Mouse (Mus musculus) liver, embryonic 13.5 days (tissue): Measurements from ENCODE around the gene Lbx2. TPM values are rescaled to one million over a fixed set of nuclear protein-coding genes. Genes with fewer than 3 reads are reported as not detected.

ENCODE experiments used
- ATAC-seq: fragments of 200-750 bp; cut with Nextera tagmentation; 2 replicates; pipeline ENCODE4 v1.8.0; 2017; ENCODE audit warnings: low read depth, mild to moderate bottlenecking, moderate number of reproducible peaks, moderate library complexity
- DNase-seq: peaks from one replicate; pipeline ENCODE4 v3.0.0; 2022
- H3K27ac ChIP-seq: fragments of 300-500 bp; sonication (generic); 2 replicates; pipeline ENCODE4 v1.5.1; 2015; ENCODE audit warnings: moderate library complexity, mild to moderate bottlenecking, inconsistent platforms
- H3K27me3 ChIP-seq: fragments of 300-500 bp; sonication (generic); 2 replicates; pipeline ENCODE4 v1.6.1; 2015; ENCODE audit warnings: mild to moderate bottlenecking, inconsistent platforms
- H3K36me3 ChIP-seq: fragments of 300-500 bp; sonication (generic); 2 replicates; pipeline ENCODE4 v1.6.1; 2015; ENCODE audit warnings: mild to moderate bottlenecking, inconsistent platforms
- H3K4me1 ChIP-seq: fragments of 300-500 bp; sonication (generic); replicated peaks from 2 replicates; pipeline ENCODE4 v1.6.1; 2015; ENCODE audit warnings: inconsistent platforms
- H3K4me2 ChIP-seq: fragments of 300-500 bp; sonication (generic); 2 replicates; pipeline ENCODE4 v1.6.1; 2015; ENCODE audit warnings: inconsistent platforms, mild to moderate bottlenecking, moderate library complexity
- H3K4me3 ChIP-seq: fragments of 300-500 bp; sonication (generic); replicated peaks from 2 replicates; pipeline ENCODE4 v1.5.1; 2015; ENCODE audit warnings: mild to moderate bottlenecking, inconsistent platforms
- H3K9ac ChIP-seq: fragments of 300-500 bp; sonication (generic); 2 replicates; pipeline ENCODE4 v1.6.1; 2015; ENCODE audit warnings: mild to moderate bottlenecking, inconsistent platforms
- H3K9me3 ChIP-seq: fragments of 300-500 bp; sonication (generic); replicated peaks from 2 replicates; pipeline ENCODE4 v1.6.1; 2016; ENCODE audit warnings: inconsistent platforms
- WGBS: fragments of 180-500 bp; shearing (Covaris S2); methylation state at CpG from one replicate; pipeline ENCODE4 v1.1.7; 2015; ENCODE audit not compliant: insufficient replicate concordance; 5-methylcytosine and 5-hydroxymethylcytosine counted together
- polyA plus RNA-seq: library from polyadenylated mRNA; unstranded; fragments of >200 nt; fragmentation: Nextera tagmentation; extraction: Ambion mirVana; gene quantifications from 2 replicates; pipeline ENCODE4 v1.2.1, GENCODE M21; 2015

Gene Lbx2
- 0.24 and 0.38 TPM in 2 replicates for polyA plus RNA-seq

DNA sequence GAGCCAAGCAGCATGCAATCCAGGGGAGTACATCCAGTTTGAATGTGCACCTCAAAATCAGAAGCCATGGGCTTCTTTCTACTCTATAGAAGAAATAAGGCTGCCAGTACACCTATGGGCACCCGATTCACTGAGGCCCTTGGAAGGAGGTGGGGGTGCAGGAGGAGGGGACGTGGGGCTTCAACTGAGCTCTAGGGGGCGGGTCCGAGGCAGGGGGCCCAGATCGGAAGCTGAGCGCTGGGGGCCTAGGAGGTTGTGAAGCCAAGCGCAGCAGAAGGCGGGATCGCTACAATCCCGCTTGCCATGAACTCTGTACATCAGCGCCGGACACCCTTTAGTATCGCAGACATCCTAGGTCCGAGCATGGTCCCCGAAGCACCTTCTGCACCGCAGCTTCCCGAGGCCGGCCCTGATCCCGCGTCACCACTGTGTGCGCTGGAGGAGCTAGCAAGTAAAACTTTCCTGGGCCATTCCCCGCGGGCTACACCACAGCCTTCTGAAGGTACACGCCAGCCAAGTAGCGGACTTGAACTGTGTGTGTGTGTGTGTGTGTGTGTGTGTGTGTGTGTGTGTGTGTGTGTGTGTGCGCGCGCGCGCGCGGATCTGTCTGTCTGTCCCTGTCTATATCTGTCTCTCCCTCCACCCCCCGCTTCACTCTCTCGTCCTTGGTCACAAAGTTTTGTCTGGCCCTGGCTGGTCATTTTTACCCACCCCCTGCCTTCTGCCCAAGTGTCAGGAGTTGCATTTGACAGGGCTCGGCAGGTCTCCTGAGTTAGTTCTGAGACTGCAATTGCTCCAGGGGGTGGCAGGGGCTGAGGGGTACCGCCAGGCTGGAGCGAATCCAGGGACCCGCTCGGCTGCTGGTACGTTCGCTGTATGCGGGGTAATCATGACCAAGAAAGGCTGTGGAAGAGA, at the start of gene Lbx2:
Lbx2 (plus strand) TSS at position 247 of the 915 bp plus-strand sequence.
- Histone ChIP-seq H3K27me3 (peaks cover 91% of the 10 kb centered on the region), H3K4me1 (peaks cover 15% of the 10 kb centered on the region), H3K9ac (no peak within 1 kb of the TSS), H3K9me3 (no peaks in the 10 kb centered on the region), H3K4me3 (peak within 1 kb of the TSS; percentile 34; the same call in 1 of the 2 replicates), H3K4me2 (peak within 1 kb of the TSS; percentile 51), H3K36me3 (peaks cover 8% of the 10 kb centered on the region), H3K27ac (no peak within 1 kb of the TSS)
- WGBS = 2% methylated on average over 39 of the region's 42 CpGs
- DNase-seq (no peak), ATAC-seq (no peak)

DNA sequence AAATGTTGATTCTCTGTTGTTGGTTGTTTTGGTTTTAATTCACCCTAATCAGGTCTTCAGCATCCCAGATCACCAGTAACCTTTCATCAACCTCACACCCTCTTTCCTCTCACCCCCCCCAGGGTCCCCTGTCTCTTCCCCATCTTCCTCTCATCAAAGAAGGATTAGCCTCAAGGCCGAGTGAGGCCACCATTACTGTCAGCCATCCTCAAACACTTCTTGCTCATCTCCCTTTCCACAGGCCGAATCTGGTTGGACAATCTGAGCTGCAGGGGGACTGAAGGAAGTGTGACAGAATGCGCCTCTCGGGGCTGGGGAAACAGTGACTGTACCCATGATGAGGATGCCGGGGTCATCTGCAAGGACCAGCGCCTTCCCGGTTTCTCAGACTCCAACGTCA, 49.0 kb upstream of the Lbx2 start:
- ATAC-seq = no peak
- H3K4me3 ChIP-seq = no peak overlapping the region
- H3K4me2 ChIP-seq = no peak overlapping the region
- peaks cover under 1% of the 10 kb centered on the region; the same call in 1 of the 2 replicates for H3K36me3 ChIP-seq
- 80% methylated on average over 8 of the region's 8 CpGs for WGBS
- H3K9me3 ChIP-seq = no peaks in the 10 kb centered on the region
- H3K27ac ChIP-seq = no peak overlapping the region
- no peak for DNase-seq
- H3K27me3 ChIP-seq = peaks cover 22% of the 10 kb centered on the region; the same call in 1 of the 2 replicates
- H3K9ac ChIP-seq = no peak overlapping the region
- peaks cover 58% of the 10 kb centered on the region for H3K4me1 ChIP-seq

DNA sequence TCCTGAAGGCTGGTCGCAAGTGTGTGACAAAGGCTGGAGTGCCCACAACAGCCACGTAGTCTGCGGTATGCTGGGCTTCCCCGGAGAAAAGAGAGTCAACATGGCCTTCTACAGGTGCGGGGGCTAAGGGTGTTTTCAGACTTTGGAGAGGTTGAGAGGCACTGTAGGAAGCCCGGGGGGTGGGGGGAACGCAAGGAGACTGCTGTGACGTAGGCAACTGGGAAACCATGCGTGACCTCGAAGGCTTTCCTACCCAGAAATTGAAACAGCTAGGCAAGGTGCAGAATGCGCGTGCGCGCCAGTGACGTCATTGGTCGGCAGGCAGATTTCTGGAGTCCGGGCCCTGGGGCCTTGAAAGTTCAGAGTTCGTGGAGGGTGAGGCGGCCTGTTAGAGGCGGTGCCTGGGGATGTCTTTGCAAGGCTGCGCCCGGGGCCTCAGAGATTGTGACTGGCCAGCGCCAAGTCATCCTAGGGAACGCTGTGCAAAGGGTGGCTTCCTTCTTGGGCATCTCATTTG, 47.6 kb upstream of the Lbx2 start:
- WGBS = 14% methylated on average over 24 of the region's 24 CpGs

DNA sequence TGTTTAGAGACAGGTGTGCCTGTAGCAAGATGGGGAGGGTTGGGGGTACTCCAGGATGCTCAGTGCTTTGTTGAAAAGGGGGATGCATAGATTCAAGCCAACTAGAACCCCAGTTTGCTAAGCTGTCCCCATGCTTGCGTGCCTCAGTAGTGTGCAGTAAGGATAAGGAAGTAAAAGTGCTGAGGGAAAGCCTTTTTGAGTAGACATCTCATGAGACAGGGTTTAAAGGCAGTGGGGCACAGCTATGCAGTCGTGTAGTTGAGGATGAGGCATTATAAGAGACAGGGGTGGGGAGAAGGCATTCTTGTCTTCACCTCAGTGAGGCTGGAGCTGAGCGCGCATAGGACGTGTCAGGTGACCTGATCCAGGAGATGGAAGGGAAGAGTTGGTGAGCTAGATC, 45.6 kb upstream of the Lbx2 start:
- Histone ChIP-seq H3K4me1 (peaks cover 32% of the 10 kb centered on the region), H3K4me3 (no peak overlapping the region), H3K36me3 (no peaks in the 10 kb centered on the region), H3K4me2 (no peak overlapping the region), H3K27ac (peak overlapping the region; percentile 53; the same call in 1 of the 2 replicates), H3K9ac (no peak overlapping the region), H3K27me3 (peaks cover 7% of the 10 kb centered on the region; the same call in 1 of the 2 replicates), H3K9me3 (no peaks in the 10 kb centered on the region)
- ATAC-seq (no peak), DNase-seq (no peak)
- 78% methylated on average over 5 of the region's 5 CpGs for WGBS

More for the DNA sequence above, 47.6 kb upstream of the Lbx2 start:
- Histone ChIP-seq H3K27me3 (peaks cover 21% of the 10 kb centered on the region; the same call in 1 of the 2 replicates), H3K4me2 (peak overlapping the region; percentile 62), H3K27ac (peak overlapping the region; percentile 93), H3K36me3 (no peaks in the 10 kb centered on the region), H3K9me3 (no peaks in the 10 kb centered on the region), H3K9ac (peak overlapping the region; percentile 63), H3K4me1 (peaks cover 50% of the 10 kb centered on the region), H3K4me3 (peak overlapping the region; percentile 35)
- DNase-seq (peak; percentile 90), ATAC-seq (peak; percentile 99)

DNA sequence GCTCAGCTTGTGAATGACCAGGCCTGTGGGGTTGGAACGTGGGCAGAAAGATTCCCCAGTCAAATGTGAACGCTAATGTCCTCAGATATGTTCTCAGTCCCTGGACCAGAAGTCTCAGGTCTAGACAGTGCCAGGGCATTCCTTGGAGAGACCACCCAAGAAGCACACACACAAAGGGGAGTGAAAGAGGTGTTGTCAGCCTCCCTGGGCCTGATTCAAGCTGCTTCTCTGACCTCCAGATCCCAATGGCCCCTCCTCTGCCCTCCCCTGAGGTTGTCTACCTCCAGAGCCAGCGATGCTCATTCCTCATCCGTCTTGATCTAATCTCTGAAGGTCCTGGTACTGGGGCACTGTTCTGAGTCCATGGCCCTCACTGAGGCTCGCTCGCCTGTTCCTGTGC, 42.6 kb upstream of the Lbx2 start:
- Histone ChIP-seq H3K9me3 (no peaks in the 10 kb centered on the region), H3K36me3 (no peaks in the 10 kb centered on the region), H3K27ac (0 out of 2 replicates have a peak overlapping the region, but pooled peaks have one; percentile 21), H3K4me3 (no peak overlapping the region), H3K27me3 (no peaks in the 10 kb centered on the region), H3K4me1 (peaks cover 28% of the 10 kb centered on the region), H3K4me2 (no peak overlapping the region), H3K9ac (no peak overlapping the region)
- ATAC-seq (no peak), DNase-seq (no peak)
- 65% methylated on average over 6 of the region's 6 CpGs for WGBS

DNA sequence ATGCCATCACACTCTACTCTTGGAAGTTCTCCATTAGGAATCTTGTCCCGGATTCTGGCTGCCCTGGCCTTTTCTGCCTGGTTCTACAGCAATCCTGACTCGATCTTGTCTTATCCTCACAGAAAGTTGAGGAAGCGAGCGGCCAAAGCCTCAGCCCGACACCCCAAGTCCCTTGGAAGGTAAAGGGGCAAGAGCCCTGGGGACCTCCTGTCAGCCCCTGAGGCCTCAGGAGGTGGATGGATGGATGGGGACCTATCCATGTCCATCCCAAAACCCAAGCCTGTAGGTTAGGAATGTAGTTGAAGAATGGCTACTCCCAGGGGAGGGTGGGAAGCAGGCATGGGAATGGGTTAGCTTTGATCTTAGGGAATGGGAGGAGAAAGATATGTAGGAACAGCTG, 42.2 kb upstream of the Lbx2 start:
- H3K27ac ChIP-seq = no peak overlapping the region

DNA sequence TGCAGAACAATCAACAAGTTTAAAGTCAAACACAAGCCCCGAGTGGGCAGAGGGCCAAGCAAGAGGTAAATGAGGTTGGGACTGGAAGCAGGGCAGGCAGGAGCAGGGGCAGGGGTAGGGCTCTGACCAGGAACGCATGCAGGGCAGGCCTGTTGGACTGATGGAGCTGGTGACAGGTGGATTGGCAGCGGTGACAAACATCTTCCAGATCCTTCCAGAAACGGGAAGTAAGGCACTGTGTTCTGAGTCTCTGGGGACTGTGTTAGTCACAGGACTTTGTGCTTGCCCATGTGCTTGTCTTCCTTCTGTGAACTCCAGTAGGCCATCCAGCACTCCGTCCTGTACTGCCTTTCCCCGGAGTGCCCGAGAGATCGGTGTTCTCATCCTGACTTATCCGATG, 41.4 kb upstream of the Lbx2 start:
- no peak for ATAC-seq

More for the DNA sequence above, 42.2 kb upstream of the Lbx2 start:
- no peak overlapping the region for H3K4me3 ChIP-seq
- DNase-seq = no peak
- no peaks in the 10 kb centered on the region for H3K27me3 ChIP-seq
- ATAC-seq = no peak
- no peak overlapping the region for H3K9ac ChIP-seq
- no peak overlapping the region for H3K4me2 ChIP-seq
- H3K36me3 ChIP-seq = no peaks in the 10 kb centered on the region
- 72% methylated on average over 5 of the region's 5 CpGs for WGBS
- H3K4me1 ChIP-seq = peaks cover 24% of the 10 kb centered on the region
- no peaks in the 10 kb centered on the region for H3K9me3 ChIP-seq

DNA sequence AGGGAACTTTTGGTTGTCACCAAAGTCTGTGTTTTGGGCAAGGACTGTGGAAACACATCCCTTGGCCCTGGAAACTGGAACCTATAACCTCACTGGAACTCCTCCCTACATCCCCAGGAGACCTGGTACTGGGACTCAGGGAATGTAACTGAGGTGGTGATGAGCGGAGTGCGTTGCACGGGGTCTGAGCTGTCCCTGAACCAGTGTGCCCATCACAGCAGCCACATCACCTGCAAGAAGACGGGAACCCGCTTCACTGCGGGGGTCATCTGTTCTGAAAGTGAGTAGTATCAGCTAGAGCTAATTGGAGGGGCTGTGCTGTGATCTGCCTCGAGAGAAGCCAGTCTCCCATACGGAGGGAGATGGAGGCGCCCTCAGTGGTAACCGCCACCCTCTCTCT, 36.8 kb upstream of the Lbx2 start:
- H3K27me3 ChIP-seq = no peaks in the 10 kb centered on the region
- H3K4me1 ChIP-seq = peaks cover 37% of the 10 kb centered on the region
- no peaks in the 10 kb centered on the region for H3K9me3 ChIP-seq
- no peak overlapping the region for H3K4me2 ChIP-seq
- H3K4me3 ChIP-seq = no peak overlapping the region
- H3K9ac ChIP-seq = no peak overlapping the region
- H3K27ac ChIP-seq = 0 out of 2 replicates have a peak overlapping the region, but pooled peaks have one; percentile 11
- H3K36me3 ChIP-seq = peaks cover 27% of the 10 kb centered on the region
- WGBS = 60% methylated on average over 10 of the region's 10 CpGs
- DNase-seq (no peak), ATAC-seq (no peak)

More for the DNA sequence above, 41.4 kb upstream of the Lbx2 start:
- Histone ChIP-seq H3K4me3 (no peak overlapping the region), H3K36me3 (no peaks in the 10 kb centered on the region), H3K9ac (no peak overlapping the region), H3K9me3 (no peaks in the 10 kb centered on the region), H3K4me2 (no peak overlapping the region), H3K27me3 (no peaks in the 10 kb centered on the region), H3K4me1 (peaks cover 18% of the 10 kb centered on the region), H3K27ac (no peak overlapping the region)
- 66% methylated on average over 9 of the region's 9 CpGs for WGBS
- no peak for DNase-seq

DNA sequence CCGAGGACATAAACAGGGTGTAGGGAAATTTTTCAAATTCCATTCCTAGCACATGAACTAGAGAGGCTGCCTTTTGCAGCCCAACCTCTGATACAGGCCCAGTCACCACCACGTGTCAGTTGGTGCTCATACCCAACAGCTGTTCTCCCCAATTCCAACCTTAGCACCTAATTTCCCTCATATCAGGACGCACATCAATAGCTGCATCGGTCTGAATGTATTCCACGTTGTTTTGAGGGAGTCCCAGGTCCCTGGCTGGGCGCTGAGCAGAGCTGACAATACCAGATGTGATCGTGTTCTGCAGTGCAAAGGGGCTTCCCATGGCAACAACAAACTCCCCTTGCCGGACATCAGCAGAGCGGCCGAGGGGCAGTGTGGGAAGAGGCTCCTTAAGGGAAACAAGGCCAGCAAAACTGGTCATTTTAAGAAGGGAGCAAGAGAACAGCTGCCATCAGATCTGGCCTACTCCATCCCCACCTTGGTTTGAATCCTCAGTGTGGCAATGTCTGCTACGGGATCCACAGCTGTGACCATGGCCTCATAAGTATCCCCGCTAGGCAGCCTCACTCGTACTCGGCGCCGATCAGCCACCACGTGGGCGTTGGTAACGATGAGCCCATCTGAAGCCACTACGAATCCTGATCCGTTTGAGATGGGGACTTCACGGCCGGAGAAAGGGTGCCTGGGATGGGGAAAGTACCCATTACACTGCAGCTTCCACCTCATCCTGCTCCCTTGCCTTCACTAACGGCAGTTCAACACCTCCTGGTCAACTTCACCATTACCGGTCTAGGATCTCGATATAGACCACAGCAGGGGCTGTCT, 32.8 kb upstream of the Lbx2 start:
- Histone ChIP-seq H3K27me3 (0 out of 2 replicates have a peak, but pooled peaks cover 2% of the 10 kb centered on the region), H3K9me3 (no peaks in the 10 kb centered on the region), H3K9ac (peak overlapping the region; percentile 100), H3K27ac (peak overlapping the region; percentile 97), H3K4me2 (peak overlapping the region; percentile 97), H3K4me1 (peaks cover 56% of the 10 kb centered on the region), H3K36me3 (peaks cover 53% of the 10 kb centered on the region), H3K4me3 (peak overlapping the region; percentile 100)
- DNase-seq (peak; percentile 41), ATAC-seq (no peak)
- under 1% methylated on average over 26 of the region's 26 CpGs for WGBS

DNA sequence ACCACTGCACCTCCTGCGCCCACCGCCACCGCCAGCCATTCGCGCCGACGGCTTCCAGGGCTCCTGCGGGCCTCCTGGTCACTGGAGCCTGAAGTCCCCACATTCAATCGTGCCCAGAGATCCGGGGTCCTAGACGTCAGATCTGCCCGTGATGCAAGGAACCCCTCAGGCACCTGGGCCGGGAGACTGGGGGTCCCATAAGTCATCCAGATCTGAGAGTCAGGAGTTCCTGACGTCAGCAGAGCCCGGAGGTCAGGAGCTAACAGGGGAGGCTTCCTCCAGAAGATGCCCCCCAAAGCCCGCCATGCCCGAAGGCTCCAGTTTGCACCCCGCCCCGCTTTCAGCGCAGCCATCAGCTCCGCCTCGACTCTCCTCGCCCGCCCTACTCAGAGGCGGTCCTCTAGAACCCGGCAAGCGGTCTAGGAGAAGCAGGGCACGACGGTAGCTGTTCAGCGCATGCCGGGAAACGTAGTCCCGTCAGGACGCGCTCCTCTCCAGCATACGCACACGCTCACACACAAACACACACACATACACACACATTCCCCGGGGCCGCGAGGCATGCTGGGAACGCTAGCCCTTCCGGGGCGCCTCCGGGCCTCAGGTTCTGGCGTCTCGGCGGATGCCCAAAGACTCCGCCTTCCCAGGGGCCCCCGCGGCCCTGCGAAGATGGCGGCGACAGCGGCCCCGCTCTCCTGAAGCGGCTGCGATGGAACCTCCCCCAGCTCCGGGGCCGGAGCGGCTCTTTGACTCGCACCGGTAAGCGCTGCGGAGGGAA, 31.9 kb upstream of the Lbx2 start, which contains the start of gene Aup1:
Aup1 (plus strand) TSS at position 448 of the 778 bp plus-strand sequence.
- Histone ChIP-seq H3K4me1 (peaks cover 65% of the 10 kb centered on the region), H3K4me3 (peak within 1 kb of the TSS; percentile 100), H3K36me3 (peaks cover 54% of the 10 kb centered on the region), H3K4me2 (peak within 1 kb of the TSS; percentile 97), H3K27me3 (0 out of 2 replicates have a peak, but pooled peaks cover 4% of the 10 kb centered on the region), H3K9me3 (no peaks in the 10 kb centered on the region), H3K9ac (peak within 1 kb of the TSS; percentile 100), H3K27ac (peak within 1 kb of the TSS; percentile 97)
- peak; percentile 98 for DNase-seq
- WGBS = under 1% methylated on average over 64 of the region's 64 CpGs
- ATAC-seq = peak; percentile 95
